Mouse (Mus musculus) thymus, adult 2 months (tissue): ENCODE measurements at regions not wholly inside any gene's neighbourhood (a gene's known extent, or its start where the extent isn't known, plus 50 kb on each side); places are given as distances from the start of the nearest gene placed in this dataset.

Experiments used
- CTCF ChIP-seq: fragments of 200-500 bp; IDR thresholded peaks from 2 replicates; pipeline ENCODE4 v1.5.1; 2012; ENCODE audit warnings: mild to moderate bottlenecking, control low read depth, low read length, moderate library complexity, borderline replicate concordance; ENCODE audit not compliant: control insufficient read depth, poor library complexity, insufficient read depth; ENCODE audit errors: extremely low read depth
- POLR2A ChIP-seq: fragments of 200-500 bp; IDR thresholded peaks from 2 replicates; pipeline ENCODE4 v1.6.1; 2012; ENCODE audit warnings: mild to moderate bottlenecking, low read length, control low read depth, moderate library complexity; ENCODE audit not compliant: control insufficient read depth, poor library complexity, insufficient read depth; ENCODE audit errors: extremely low read depth

- TF ChIP-seq POLR2A (no peak), CTCF (no peak)
Observed at GRCm38 (mm10) chr14:78420176-78420575, 112.3 kb upstream of the Tnfsf11 start.
